Mouse (Mus musculus): ENCODE measurements around the gene Lpp.

- TF ChIP-seq CTCF (IDR thresholded peaks at IDR 0.05; ENCODE audit: borderline replicate concordance, insufficient read depth, low read depth, low read length) (no peak), POLR2A (IDR thresholded peaks at IDR 0.05; ENCODE audit: borderline replicate concordance, insufficient read depth, low read length) (no peak)
Observed at GRCm38 (mm10) chr16:24723641-24724040, 330.3 kb downstream of the Lpp start.

Data from cerebellum, adult 2 months (tissue).